Mouse (Mus musculus): Measurements from ENCODE around the gene Psors1c2.
"Not testable (repeated sequence)": the region's sequence is repeated elsewhere in the genome, so short reads cannot be mapped to it uniquely, and the experiment has no call there.

The Psors1c2 gene

DNA sequence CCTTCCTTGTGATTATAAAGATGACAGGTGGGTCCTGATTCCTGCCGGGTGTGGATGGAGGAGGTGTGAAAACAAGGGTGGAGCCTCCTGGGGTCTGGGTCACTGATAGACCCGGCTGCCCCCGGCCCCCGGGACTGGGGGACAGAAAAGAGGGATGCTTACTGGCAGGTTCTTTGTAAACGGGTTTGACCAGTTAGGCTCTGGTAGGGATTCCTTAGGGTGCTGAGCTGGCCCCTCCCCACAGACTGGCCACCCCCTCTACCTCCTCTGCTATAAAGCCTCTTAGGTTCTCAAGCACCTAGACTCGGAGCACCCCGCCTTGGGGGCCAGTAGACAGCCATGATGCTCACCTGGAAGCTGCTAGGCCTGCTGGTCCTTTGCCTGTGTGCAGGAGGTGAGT, at the start of gene Psors1c2:
Gene Psors1c2, plus strand, starts transcription at position 301 of the 400 bp plus-strand sequence.
- DNase-seq = no peak

DNA sequence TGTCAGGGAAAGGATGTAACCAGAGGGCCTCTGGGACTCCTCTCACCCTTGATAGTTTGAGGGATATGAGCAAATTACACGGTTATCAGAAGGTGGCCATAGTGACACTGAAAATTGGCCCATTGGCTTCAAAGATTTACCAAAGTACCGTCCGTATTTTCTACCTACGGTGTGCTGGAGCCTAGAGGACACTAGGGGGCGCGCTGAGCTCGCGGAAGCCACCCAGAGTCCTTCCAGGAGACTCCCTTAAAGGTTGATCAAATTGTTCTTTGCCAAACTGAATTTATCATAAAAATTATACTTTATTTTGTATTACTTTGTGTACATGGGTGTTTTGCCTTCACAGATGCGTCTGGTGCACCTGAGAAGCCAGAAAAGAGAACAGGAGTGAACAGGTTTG, 48.9 kb upstream of the Psors1c2 start:
- DNase-seq = peak; percentile 29 to 47

DNA sequence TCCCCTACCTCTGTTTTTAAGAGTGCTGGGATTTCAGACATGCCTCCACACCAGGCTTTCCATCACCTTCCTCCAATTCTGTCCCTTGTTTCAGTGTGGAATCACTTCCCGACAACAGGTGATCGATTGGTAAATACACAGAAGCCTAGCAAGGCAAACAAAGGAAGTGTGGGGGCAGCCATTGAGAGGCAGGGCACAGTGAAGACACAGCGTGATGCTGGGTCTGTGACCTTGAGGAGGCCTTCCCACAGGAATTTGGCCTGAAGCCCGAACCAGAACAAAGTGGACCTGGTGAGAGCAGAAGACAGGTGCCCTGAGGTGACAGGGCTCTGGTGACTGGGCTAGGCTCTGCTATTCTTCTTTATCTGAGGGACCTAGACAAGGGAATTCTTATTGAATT, 47.3 kb upstream of the Psors1c2 start:
- no peak for DNase-seq

DNA sequence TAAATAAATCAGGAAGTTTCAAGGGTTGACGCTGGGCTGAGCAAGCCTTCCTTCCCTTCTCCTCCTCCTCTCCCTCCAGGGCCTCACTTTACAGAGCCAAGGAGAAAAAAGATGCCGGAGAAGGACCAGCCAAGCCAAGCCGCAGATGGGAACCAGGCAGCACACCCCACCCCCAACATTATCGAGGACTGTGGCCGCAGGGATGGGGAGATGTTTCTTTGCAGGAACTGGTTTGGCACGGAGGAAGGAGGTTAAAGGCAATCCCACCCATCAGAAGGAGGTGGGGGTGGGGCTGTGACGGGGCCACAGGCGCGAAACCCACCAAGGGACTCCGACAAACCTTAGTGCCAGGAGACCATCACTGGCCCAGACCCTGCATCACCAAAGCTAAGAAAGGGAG, 46.3 kb upstream of the Psors1c2 start:
- no peak for DNase-seq

DNA sequence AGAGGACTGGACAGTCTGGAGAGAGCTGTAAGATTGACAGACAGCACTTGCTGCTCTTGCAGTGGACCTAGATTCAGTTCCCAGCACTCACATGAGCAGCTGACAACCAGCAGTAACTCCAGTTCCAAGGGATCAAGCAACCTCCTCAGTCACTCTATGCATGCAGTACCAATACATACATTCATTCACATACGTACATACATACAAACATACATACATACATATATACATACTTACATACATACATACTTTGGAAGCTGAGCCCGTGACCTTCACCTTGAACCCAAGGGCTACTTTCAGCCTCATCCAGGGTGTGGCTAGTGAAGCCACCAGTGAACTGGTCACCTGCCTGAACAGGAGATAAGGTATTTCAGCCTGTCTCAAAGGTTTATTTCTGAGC, 45.0 kb upstream of the Psors1c2 start:
- no peak for DNase-seq

GRCm38 (mm10) chr17:35490320-35490719, 42.7 kb upstream of the Psors1c2 start:
- no peak for DNase-seq

DNA sequence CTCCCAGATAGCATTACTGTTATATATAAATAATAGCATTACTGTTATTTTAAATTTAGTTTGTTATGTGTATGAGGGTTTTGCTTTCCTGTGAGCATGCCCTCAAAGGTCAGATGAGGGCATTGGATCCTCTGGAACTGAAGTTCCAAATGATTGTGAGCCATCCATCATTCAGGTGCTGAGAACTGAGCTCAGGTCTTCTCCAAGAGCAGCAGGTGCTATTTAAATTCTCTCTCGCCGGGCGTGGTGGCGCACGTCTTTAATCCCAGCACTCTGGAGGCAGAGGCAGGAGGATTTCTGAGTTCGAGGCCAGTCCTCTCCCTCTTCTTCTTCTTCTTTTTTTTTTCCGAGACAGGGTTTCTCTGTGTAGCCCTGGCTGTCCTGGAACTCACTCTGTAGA, 35.9 kb upstream of the Psors1c2 start:
- no peak for DNase-seq

- DNase-seq = no peak
These were observed 30.8 kb upstream of the Psors1c2 start for GRCm38 (mm10) chr17:35502226-35502625.

DNA sequence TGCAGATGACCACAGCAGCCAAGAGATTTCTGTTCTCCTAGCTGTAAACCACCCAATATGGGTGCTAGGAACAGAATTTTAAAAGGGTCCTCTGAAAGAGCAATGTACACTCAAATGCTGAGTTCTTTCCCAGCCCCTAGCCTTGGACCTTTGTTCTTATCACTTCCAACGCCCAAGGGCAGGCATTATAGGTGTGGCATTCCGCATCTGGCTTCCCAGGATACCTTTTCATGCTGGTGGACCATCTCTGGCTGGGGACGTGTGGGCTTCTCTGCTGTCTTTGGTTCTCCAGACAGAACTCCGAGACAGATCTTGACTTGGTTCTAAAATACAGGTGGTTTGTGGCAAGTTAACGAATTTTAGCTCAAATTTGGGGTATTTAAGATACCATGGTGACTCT, 30.2 kb upstream of the Psors1c2 start:
- no peak for DNase-seq

GRCm38 (mm10) chr17:35503849-35504248, 29.2 kb upstream of the Psors1c2 start:
- DNase-seq = no peak

- DNase-seq = no peak
These were observed 28.1 kb upstream of the Psors1c2 start for GRCm38 (mm10) chr17:35504628-35505481.

DNA sequence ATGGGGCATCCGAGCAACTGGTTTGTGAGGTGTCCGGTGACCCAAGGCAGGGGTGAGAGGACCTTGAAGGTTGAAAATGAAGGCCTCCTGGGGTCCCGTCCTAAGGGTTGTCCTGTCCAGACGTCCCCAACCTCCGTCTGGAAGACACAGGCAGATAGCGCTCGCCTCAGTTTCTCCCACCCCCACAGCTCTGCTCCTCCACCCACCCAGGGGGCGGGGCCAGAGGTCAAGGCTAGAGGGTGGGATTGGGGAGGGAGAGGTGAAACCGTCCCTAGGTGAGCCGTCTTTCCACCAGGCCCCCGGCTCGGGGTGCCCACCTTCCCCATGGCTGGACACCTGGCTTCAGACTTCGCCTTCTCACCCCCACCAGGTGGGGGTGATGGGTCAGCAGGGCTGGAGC, 27.2 kb upstream of the Psors1c2 start, which contains the start of gene Pou5f1:
Gene Pou5f1, plus strand, starts transcription at position 243 of the 400 bp plus-strand sequence.
- no peak for DNase-seq

DNA sequence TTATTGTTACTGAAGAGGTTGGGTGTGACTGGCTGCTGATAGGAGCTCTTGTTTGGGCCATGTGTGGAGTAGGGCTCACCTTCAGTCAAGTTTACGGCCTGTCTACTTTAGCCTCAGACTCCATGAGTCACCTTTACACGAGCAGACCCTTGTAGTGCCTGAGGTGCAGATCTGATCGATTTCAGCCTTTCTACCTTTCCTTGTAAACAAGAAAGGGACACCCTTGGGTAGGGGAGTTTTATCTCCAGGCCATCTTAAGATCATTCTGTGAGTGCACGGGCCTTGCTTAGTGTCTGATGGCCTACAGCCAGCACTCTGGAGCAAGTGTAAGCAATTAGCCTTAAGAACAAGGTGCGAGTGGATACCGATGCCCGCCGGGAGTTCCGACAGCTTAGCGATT, 26.1 kb upstream of the Psors1c2 start:
- no peak for DNase-seq

DNA sequence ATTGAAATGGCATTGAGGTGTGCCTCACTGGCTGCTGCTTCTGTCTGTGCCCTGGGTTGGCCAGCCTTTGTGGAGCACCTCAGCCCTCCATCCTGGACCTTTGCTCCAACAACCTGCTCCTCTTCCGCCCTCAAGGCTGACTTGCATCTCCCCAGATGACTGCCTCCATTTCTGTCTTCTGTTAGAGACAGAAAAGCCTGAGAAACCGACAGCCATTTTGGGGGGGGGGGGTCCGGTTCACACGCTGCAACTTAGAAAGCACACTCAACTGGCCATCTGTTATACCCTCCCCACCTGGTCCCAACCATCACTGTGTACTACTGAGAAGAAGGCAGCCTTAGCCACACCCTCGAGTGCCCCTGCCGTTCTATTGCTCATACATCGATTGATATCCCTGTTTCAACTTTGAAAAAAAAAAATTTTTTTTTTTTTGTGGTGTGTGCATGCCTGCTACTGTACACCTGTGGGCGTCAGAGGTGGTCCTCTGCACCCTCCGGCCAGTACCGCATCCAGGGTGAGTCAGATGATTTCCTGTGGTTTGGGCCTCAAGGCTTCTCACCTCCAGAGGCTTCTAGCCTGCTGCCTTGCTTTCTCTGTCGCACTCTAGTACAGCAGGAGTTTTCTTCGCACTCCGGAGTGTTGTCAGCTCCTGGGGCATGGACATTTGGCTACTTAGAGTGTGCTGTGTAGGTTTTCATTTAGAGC, 25.3 kb upstream of the Psors1c2 start:
- no peak for DNase-seq

DNA sequence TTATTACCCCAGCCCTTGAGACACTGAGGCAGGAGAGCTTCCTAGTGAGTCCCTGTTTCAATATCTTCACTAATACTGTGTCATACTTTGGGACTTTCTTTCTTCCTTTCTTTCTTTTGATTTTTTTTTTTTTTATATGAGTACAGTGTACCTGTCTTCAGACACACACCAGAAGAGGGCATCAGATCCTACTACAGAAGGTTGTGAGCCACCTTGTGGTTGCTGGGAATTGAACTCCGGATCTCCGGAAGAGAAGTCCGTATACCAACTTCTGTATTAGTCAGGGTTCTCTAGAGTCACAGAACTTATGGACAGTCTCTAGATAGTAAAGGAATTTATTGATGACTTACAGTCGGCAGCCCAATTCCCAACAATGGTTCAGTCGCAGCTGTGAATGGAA, 24.7 kb upstream of the Psors1c2 start:
- DNase-seq = not testable (repeated sequence)

DNA sequence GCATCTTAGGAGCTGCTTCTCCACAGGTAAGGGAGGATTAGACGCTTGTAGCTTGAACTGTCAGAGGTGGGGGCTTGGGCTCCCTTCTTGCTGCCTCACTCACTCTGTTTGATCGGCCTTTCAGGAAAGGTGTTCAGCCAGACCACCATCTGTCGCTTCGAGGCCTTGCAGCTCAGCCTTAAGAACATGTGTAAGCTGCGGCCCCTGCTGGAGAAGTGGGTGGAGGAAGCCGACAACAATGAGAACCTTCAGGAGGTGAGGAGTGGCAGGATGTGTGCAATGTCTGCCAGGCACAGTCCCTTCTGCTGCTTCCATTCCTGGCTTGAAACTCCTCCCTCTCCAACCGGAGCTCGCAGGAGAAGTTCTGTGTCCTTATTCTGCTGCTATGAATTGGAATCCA, 23.7 kb upstream of the Psors1c2 start:
- DNase-seq = peak in 1 of 2 experiments; percentile 11

DNA sequence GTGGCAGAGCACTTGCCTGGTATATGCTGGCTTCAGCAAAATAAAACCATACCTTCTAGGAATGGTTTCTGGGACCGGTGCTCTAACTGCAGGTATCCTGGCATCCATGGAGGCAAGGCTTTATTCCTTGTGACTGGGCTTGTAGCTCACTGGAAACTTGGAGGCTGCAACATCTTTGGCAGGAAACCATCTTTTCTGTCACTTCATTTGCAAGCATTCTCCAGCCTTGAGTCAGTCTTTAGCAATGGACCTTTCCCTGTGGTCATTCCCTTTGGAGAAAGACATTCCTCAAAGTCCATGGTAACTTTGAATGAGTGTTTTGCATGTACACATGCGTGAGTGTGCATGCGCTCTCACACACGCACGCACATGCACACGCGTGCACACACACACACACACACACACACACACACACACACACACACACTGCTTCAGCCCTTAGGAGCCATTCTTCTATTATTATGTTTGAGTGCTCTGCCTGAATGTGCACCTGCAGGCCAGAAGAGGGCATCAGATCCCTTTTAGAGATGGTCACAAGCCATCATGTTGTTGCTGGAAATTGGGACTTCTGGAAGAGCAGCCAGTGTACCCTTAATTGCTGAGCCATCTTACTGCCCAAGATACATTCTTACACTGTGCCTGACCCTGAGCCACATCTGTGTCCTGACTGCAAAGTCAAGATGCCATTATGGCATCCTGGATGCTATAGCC, 19.9 kb upstream of the Psors1c2 start:
- no peak for DNase-seq

GRCm38 (mm10) chr17:35513886-35514285, 19.1 kb upstream of the Psors1c2 start:
- DNase-seq = peak; percentile 69 to 71

DNA sequence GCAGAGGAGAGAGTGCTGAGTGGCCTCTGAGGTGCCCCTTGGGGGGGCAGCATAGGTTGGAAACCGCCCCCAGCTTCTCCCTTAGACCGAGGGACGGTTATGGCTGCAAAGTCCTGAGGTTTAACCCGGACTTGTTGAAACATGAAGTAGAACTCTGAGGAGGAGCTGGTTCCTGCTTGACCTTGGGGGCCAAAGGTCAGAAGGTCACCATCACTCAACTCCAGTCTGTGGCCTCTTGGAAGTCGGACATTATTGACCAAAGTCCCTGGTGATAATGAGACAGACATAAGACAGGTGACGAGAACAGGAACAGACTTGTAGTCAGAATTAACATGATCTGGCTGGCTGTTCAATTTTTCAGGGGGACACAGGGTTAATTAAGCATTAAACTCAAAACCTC, 18.2 kb upstream of the Psors1c2 start:
- no peak for DNase-seq

DNA sequence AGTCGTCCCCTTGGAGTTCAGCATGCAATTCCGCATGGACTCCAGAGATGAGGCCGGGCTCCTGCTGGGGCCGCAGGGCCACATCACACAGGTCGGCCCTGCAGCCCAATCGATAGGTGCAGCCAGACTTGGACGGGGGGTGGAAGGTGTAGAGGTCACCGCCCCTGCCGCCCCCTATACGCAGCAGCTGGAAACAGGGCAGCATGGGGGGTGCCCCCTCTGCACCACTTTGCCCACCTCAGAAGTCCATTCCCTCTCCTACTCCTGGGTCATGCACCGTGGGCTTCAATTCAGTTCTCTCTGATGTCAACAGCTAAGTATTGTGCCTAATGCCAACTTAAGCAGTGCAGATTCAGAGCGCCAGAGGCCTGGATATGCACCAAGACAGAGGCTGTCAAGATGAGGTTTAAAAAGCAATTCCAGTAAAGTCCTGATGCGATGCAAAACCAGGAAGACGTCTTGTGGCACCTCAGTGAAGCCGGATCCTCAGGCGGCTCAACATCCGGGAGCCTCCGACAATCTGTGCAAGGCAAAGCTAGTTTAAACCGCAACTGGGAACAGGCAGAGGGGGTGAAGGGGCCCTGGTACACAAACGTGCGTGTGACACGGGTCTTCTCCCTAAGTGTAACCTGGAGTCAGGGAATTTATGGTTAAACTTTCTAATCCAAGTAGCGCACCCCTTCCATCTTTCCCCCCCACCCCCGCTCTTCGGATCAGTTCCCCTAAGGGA, 16.9 kb upstream of the Psors1c2 start:
- DNase-seq = peak in 1 of 2 experiments; percentile 9

GRCm38 (mm10) chr17:35516652-35517500, 16.1 kb upstream of the Psors1c2 start, which contains the start of the genes Tcf19 and Cchcr1:
Gene Tcf19, minus strand, starts transcription at chr17:35516824.
Gene Cchcr1, plus strand, starts transcription at chr17:35517100.
- peak; percentile 98 for DNase-seq

DNA sequence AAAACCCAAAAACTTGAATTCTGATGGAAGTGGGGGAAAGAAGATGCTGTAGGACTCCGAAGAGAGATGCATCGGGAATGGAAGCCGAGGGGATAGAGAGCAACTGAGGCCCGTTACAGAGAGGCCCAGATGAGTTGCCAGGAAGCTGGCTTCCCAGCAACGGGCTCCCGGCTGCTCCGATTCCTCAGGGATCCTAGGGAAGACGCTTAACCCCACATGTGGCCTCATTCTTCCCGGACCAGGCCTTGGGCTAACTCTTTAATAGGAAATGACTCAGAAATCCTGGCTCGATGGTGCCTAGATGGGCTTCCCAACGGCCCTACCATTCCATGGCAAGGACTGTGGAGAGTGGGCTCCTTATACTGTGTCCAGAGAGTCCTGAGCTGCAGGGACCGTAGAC, 15.5 kb upstream of the Psors1c2 start:
- no peak for DNase-seq
